28 mouse cellular contexts compared by ENCODE assay signal in the genomic region with DNA sequence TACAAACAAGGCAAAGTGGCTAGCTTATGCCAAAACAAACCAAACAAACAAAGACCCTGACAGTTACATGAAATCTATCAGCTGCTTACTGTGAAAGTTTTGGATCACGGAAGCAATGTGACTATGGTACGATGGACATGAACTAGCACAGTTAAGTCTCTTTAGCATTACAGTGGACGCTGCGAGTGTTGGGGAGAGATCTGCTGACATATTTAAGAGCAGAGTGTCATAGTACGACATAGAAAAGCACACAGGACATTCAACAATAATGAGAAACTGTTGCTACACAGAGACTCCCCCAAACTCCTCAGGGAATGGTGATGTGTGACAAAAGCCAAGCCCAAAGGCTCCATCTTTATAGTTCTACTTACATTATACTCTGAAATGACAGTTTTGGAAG.
"Had no signal": no experiment of that assay in that cellular context is flagged by ENCODE, and none has a peak within 500 bp of the region (broad histone marks: within the 10 kb centered on the region; RNA-seq: fewer than 3 reads in every experiment).

No protein-coding gene starts in this region.

- H3K4me3 ChIP-seq: embryonic facial prominence, embryonic 10.5 days; embryonic facial prominence, embryonic 12.5 days; embryonic facial prominence, embryonic 13.5 days; embryonic facial prominence, embryonic 15.5 days; erythroblast, embryonic 14.5 days; forebrain, embryonic 10.5 days; forebrain, embryonic 12.5 days; forebrain, embryonic 13.5 days; forebrain, embryonic 15.5 days; gastrocnemius, adult 2 months had no signal

- H3K4me1 ChIP-seq: embryonic facial prominence, embryonic 10.5 days; embryonic facial prominence, embryonic 12.5 days; embryonic facial prominence, embryonic 13.5 days; embryonic facial prominence, embryonic 15.5 days; forebrain, embryonic 10.5 days; forebrain, embryonic 12.5 days; forebrain, embryonic 13.5 days; forebrain, embryonic 15.5 days had no signal

- ATAC-seq: forebrain, embryonic 13.5 days; forebrain, embryonic 14.5 days; forebrain, embryonic 15.5 days; forebrain, embryonic 16.5 days; forebrain, postnatal 0 days had no signal

- H3K9ac ChIP-seq: embryonic facial prominence, embryonic 12.5 days; embryonic facial prominence, embryonic 13.5 days; embryonic facial prominence, embryonic 15.5 days; forebrain, embryonic 12.5 days; forebrain, embryonic 13.5 days; forebrain, embryonic 15.5 days; forebrain, postnatal 0 days had no signal

- DNase-seq: cerebellum, adult 18-20 months; cerebellum, adult 2 months; cerebellum, adult 8-10 months; cerebellum, adult 9-10 months; cerebellum, adult 9-11 months; cerebellum, postnatal 10 days; cerebellum, postnatal 14 days; cerebellum, postnatal 25 days; cerebellum, postnatal 36 days; embryo, embryonic 11 days; forebrain, postnatal 0 days; gastrocnemius, adult 2 months; gastrocnemius, postnatal 10 days; gastrocnemius, postnatal 14 days; gastrocnemius, postnatal 25 days; gastrocnemius, postnatal 36 days; heart, adult 11 months had no signal

- H3K9me3 ChIP-seq: embryonic facial prominence, embryonic 10.5 days; embryonic facial prominence, embryonic 12.5 days; embryonic facial prominence, embryonic 13.5 days; embryonic facial prominence, embryonic 15.5 days; forebrain, embryonic 10.5 days; forebrain, embryonic 12.5 days; forebrain, embryonic 13.5 days; forebrain, embryonic 15.5 days had no signal

- H3K27ac ChIP-seq: embryonic facial prominence, embryonic 10.5 days; embryonic facial prominence, embryonic 12.5 days; embryonic facial prominence, embryonic 13.5 days; embryonic facial prominence, embryonic 15.5 days; forebrain, embryonic 10.5 days; forebrain, embryonic 12.5 days; forebrain, embryonic 13.5 days; forebrain, embryonic 15.5 days; gastrocnemius, adult 2 months had no signal

- H3K27me3 ChIP-seq: embryonic facial prominence, embryonic 12.5 days; embryonic facial prominence, embryonic 13.5 days; embryonic facial prominence, embryonic 15.5 days; forebrain, embryonic 12.5 days; forebrain, embryonic 13.5 days; forebrain, embryonic 15.5 days had no signal

- H3K4me2 ChIP-seq: embryonic facial prominence, embryonic 12.5 days; embryonic facial prominence, embryonic 13.5 days; embryonic facial prominence, embryonic 15.5 days; forebrain, embryonic 12.5 days; forebrain, embryonic 13.5 days; forebrain, embryonic 15.5 days had no signal
